Mouse (Mus musculus) thymus, adult 2 months (tissue): ENCODE results near the gene Zfp276. TPM values are rescaled to one million over a fixed set of nuclear protein-coding genes. Genes with fewer than 3 reads are reported as not detected.
"Not testable (repeated sequence)": the region's sequence is repeated elsewhere in the genome, so short reads cannot be mapped to it uniquely, and the experiment has no call there.

ENCODE experiments used
- DNase-seq: peaks from one replicate; pipeline ENCODE4 v3.0.0; 2021
- H3K27ac ChIP-seq: fragments of 200-500 bp; 2 replicates; pipeline ENCODE4 v1.5.1; 2012; ENCODE audit warnings: low read length, control low read depth; ENCODE audit not compliant: control insufficient read depth, insufficient read depth
- H3K27me3 ChIP-seq: fragments of 200-500 bp; 2 replicates; pipeline ENCODE4 v1.6.1; 2012; ENCODE audit warnings: mild to moderate bottlenecking, low read length, moderate library complexity, mixed read lengths; ENCODE audit not compliant: control insufficient read depth, insufficient read depth
- H3K36me3 ChIP-seq: fragments of 200-500 bp; 2 replicates; pipeline ENCODE4 v1.6.1; 2012; ENCODE audit warnings: mild to moderate bottlenecking, low read length, moderate library complexity; ENCODE audit not compliant: control insufficient read depth, insufficient read depth
- H3K4me1 ChIP-seq: fragments of 200-500 bp; replicated peaks from 2 replicates; pipeline ENCODE4 v1.6.1; 2012; ENCODE audit warnings: low read length; ENCODE audit not compliant: control insufficient read depth, insufficient read depth
- H3K4me3 ChIP-seq: fragments of 200-500 bp; 2 replicates; pipeline ENCODE4 v1.5.1; 2012; ENCODE audit warnings: mild to moderate bottlenecking, low read length, control low read depth, moderate library complexity; ENCODE audit not compliant: control insufficient read depth, insufficient read depth
- CTCF ChIP-seq: fragments of 200-500 bp; IDR thresholded peaks from 2 replicates; pipeline ENCODE4 v1.5.1; 2012; ENCODE audit warnings: mild to moderate bottlenecking, control low read depth, low read length, moderate library complexity, borderline replicate concordance; ENCODE audit not compliant: control insufficient read depth, poor library complexity, insufficient read depth; ENCODE audit errors: extremely low read depth
- POLR2A ChIP-seq: fragments of 200-500 bp; IDR thresholded peaks from 2 replicates; pipeline ENCODE4 v1.6.1; 2012; ENCODE audit warnings: mild to moderate bottlenecking, low read length, control low read depth, moderate library complexity; ENCODE audit not compliant: control insufficient read depth, poor library complexity, insufficient read depth; ENCODE audit errors: extremely low read depth
- WGBS: fragments of 180-500 bp; shearing (Covaris S2); methylation state at CpG from one replicate; pipeline ENCODE4 v1.1.7; 2018; 5-methylcytosine and 5-hydroxymethylcytosine counted together
- polyA plus RNA-seq: library from polyadenylated mRNA; depleted of rRNA; stranded (reverse); fragments of >200 nt; gene quantifications from 2 replicates; pipeline ENCODE4 v1.2.3, GENCODE M21; 2012

Gene Zfp276
- polyA plus RNA-seq, 1 experiment = 82.4 TPM

GRCm38 (mm10) chr8:123224278-123225266 lies 29.4 kb upstream of the Zfp276 start, which contains the start of gene Cdk10:
Gene Cdk10, plus strand, starts transcription at chr8:123224842.
- H3K4me3 ChIP-seq = peak within 1 kb of the TSS; percentile 70
- peaks cover 7% of the 10 kb centered on the region for H3K4me1 ChIP-seq
- TF ChIP-seq POLR2A (peak; percentile 70), CTCF (0 out of 2 replicates have a peak, but pooled peaks have one; percentile 17)
- 0 out of 2 replicates have a peak within 1 kb of the TSS, but pooled peaks have one; percentile 15 for H3K27ac ChIP-seq
- 3% methylated on average over 59 of the region's 59 CpGs for WGBS
- DNase-seq = peak; percentile 89
- H3K36me3 ChIP-seq = no peaks in the 10 kb centered on the region
- no peaks in the 10 kb centered on the region for H3K27me3 ChIP-seq

GRCm38 (mm10) chr8:123228416-123228815 lies 25.6 kb upstream of the Zfp276 start:
- WGBS = 89% methylated on average over 1 of the region's 1 CpGs

GRCm38 (mm10) chr8:123230326-123230725 lies 23.7 kb upstream of the Zfp276 start:
- not testable (repeated sequence) for H3K27me3 ChIP-seq, H3K4me3 ChIP-seq, DNase-seq, H3K27ac ChIP-seq, H3K4me1 ChIP-seq, H3K36me3 ChIP-seq
- WGBS = 88% methylated on average over 11 of the region's 11 CpGs

More at GRCm38 (mm10) chr8:123228416-123228815, 25.6 kb upstream of the Zfp276 start:
- peaks cover 7% of the 10 kb centered on the region for H3K4me1 ChIP-seq
- no peaks in the 10 kb centered on the region for H3K36me3 ChIP-seq
- no peak for DNase-seq
- H3K27me3 ChIP-seq = no peaks in the 10 kb centered on the region
- no peak overlapping the region for H3K27ac ChIP-seq
- TF ChIP-seq POLR2A (no peak), CTCF (no peak)
- no peak overlapping the region for H3K4me3 ChIP-seq

GRCm38 (mm10) chr8:123231742-123232141 lies 22.3 kb upstream of the Zfp276 start:
- no peak for DNase-seq
- peaks cover 15% of the 10 kb centered on the region for H3K4me1 ChIP-seq

GRCm38 (mm10) chr8:123232553-123232952 lies 21.4 kb upstream of the Zfp276 start:
- Histone ChIP-seq H3K36me3 (no peaks in the 10 kb centered on the region), H3K27ac (no peak overlapping the region), H3K4me1 (peaks cover 15% of the 10 kb centered on the region), H3K4me3 (no peak overlapping the region), H3K27me3 (no peaks in the 10 kb centered on the region)
- no peak for DNase-seq
- WGBS = 80% methylated on average over 7 of the region's 7 CpGs
- no peak for TF ChIP-seq POLR2A
- no peak for TF ChIP-seq CTCF

More at GRCm38 (mm10) chr8:123231742-123232141, 22.3 kb upstream of the Zfp276 start:
- no peaks in the 10 kb centered on the region for H3K36me3 ChIP-seq
- no peak for TF ChIP-seq CTCF
- TF ChIP-seq POLR2A = no peak
- no peaks in the 10 kb centered on the region for H3K27me3 ChIP-seq
- H3K27ac ChIP-seq = no peak overlapping the region
- H3K4me3 ChIP-seq = no peak overlapping the region
- WGBS = 87% methylated on average over 5 of the region's 5 CpGs

- 84% methylated on average over 13 of the region's 13 CpGs for WGBS
- no peaks in the 10 kb centered on the region for H3K27me3 ChIP-seq
- DNase-seq = no peak
- no peak overlapping the region for H3K27ac ChIP-seq
- H3K36me3 ChIP-seq = no peaks in the 10 kb centered on the region
- no peak overlapping the region for H3K4me3 ChIP-seq
- TF ChIP-seq CTCF = no peak
- no peak for TF ChIP-seq POLR2A
- H3K4me1 ChIP-seq = peaks cover 15% of the 10 kb centered on the region
Measured at GRCm38 (mm10) chr8:123233300-123233699, 20.7 kb upstream of the Zfp276 start.
